Mouse (Mus musculus) hindbrain, embryonic 10.5 days (tissue): ENCODE data around the gene Dgkg. TPM values are rescaled to one million over a fixed set of nuclear protein-coding genes. Genes with fewer than 3 reads are reported as not detected.
A peak's percentile ranks its signal among the peaks of the same experiment; 100 is the strongest.

Experiments
- DNase-seq: peaks from one replicate; pipeline ENCODE4 v3.0.0-alpha.2; 2017; ENCODE audit warnings: low spot score
- H3K27ac ChIP-seq: fragments of 300-500 bp; sonication (generic); 2 replicates; pipeline ENCODE4 v1.5.1; 2016; ENCODE audit warnings: mild to moderate bottlenecking, moderate library complexity
- H3K27me3 ChIP-seq: fragments of 300-500 bp; sonication (generic); 2 replicates; pipeline ENCODE4 v1.6.1; 2016; ENCODE audit warnings: mild to moderate bottlenecking; ENCODE audit not compliant: poor library complexity, insufficient read depth, severe bottlenecking
- H3K36me3 ChIP-seq: fragments of 300-500 bp; sonication (generic); 2 replicates; pipeline ENCODE4 v1.6.1; 2016; ENCODE audit warnings: mild to moderate bottlenecking, moderate library complexity
- H3K4me1 ChIP-seq: fragments of 300-500 bp; sonication (generic); replicated peaks from 2 replicates; pipeline ENCODE4 v1.6.1; 2016; ENCODE audit warnings: mild to moderate bottlenecking
- H3K4me3 ChIP-seq: fragments of 300-500 bp; sonication (generic); 2 replicates; pipeline ENCODE4 v1.5.1; 2016; ENCODE audit warnings: mild to moderate bottlenecking, moderate library complexity
- H3K9me3 ChIP-seq: fragments of 300-500 bp; sonication (generic); 2 replicates; pipeline ENCODE4 v1.6.1; 2016; ENCODE audit warnings: mild to moderate bottlenecking, moderate library complexity
- WGBS: fragments of 180-500 bp; shearing (Covaris S2); methylation state at CpG from one replicate; pipeline ENCODE4 v1.1.7; 2016; 5-methylcytosine and 5-hydroxymethylcytosine counted together
- polyA plus RNA-seq: library from polyadenylated mRNA; unstranded; fragments of >200 nt; fragmentation: Nextera tagmentation; extraction: Ambion mirVana; gene quantifications from 2 replicates; pipeline ENCODE4 v1.2.1, GENCODE M21; 2016

Gene Dgkg
- polyA plus RNA-seq: 0.14 and 0.20 TPM in 2 replicates

DNA sequence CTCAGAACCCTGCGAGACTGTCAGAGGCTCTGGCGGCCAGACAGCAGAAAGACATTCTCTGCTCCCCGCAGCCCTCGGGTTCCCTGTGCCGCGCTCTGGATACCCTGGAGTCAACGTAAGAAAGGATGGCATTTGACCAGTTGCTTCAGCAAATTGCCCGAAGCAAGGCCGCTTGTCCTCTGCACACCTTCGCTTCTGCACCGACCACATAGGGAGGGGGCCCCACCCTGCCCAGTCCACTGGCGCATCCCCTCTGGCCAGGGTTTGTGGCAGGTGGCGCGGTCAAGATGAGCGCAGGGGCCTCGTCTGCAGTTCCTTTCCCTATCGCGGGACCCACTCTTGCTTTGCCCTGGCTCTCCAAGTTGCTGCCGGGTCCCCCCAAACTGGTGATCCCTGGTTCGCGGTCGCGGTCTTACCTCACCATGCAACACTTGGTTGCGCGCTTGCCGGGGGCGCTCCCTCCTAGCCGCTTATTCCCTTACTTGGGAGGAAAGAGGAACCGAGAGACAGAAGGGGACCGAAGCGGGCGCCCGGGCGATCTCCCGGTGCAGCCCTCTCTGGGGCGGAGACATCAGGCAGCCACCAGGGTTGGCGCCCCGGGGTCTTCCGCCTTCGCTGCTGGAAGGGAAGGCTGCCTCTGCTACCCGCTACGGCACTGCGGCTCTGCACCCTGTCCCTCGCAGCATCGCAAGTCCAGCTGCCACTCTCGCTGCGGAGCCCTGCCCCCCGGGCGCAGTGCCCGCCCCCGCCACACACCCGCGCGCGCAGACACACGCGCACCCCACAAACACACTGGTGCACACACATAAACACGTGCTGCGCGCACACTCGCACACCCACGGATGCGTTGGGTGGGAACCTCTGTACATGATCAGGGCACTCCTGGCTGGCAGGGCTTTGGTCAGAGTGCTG, at the start of gene Dgkg:
Gene Dgkg, minus strand, starts transcription at position 689 of the 912 bp plus-strand sequence.
- H3K27me3 ChIP-seq: peaks cover 64% of the 10 kb centered on the region

GRCm38 (mm10) chr16:22704946-22705345, 47.9 kb upstream of the Dgkg start:
- H3K4me3 ChIP-seq: no peak overlapping the region
- 53% methylated on average over 6 of the region's 6 CpGs for WGBS
- H3K36me3 ChIP-seq: no peaks in the 10 kb centered on the region
- H3K27ac ChIP-seq: no peak overlapping the region
- no peaks in the 10 kb centered on the region for H3K27me3 ChIP-seq
- H3K4me1 ChIP-seq: 0 out of 2 replicates have a peak, but pooled peaks cover 3% of the 10 kb centered on the region
- DNase-seq: no peak
- no peaks in the 10 kb centered on the region for H3K9me3 ChIP-seq

More for the DNA sequence above, at the start of gene Dgkg:
- Histone ChIP-seq H3K36me3 (no peaks in the 10 kb centered on the region), H3K27ac (0 out of 2 replicates have a peak within 1 kb of the TSS, but pooled peaks have one; percentile 5), H3K9me3 (no peaks in the 10 kb centered on the region), H3K4me3 (peak within 1 kb of the TSS; percentile 62), H3K4me1 (peaks cover 17% of the 10 kb centered on the region)
- DNase-seq: peak; percentile 42
- 1% methylated on average over 63 of the region's 63 CpGs for WGBS

GRCm38 (mm10) chr16:22704136-22704535, 47.1 kb upstream of the Dgkg start:
- Histone ChIP-seq H3K4me3 (no peak overlapping the region), H3K27ac (no peak overlapping the region), H3K27me3 (no peaks in the 10 kb centered on the region), H3K9me3 (no peaks in the 10 kb centered on the region), H3K36me3 (no peaks in the 10 kb centered on the region), H3K4me1 (0 out of 2 replicates have a peak, but pooled peaks cover 3% of the 10 kb centered on the region)
- DNase-seq: no peak
- 88% methylated on average over 5 of the region's 5 CpGs for WGBS

DNA sequence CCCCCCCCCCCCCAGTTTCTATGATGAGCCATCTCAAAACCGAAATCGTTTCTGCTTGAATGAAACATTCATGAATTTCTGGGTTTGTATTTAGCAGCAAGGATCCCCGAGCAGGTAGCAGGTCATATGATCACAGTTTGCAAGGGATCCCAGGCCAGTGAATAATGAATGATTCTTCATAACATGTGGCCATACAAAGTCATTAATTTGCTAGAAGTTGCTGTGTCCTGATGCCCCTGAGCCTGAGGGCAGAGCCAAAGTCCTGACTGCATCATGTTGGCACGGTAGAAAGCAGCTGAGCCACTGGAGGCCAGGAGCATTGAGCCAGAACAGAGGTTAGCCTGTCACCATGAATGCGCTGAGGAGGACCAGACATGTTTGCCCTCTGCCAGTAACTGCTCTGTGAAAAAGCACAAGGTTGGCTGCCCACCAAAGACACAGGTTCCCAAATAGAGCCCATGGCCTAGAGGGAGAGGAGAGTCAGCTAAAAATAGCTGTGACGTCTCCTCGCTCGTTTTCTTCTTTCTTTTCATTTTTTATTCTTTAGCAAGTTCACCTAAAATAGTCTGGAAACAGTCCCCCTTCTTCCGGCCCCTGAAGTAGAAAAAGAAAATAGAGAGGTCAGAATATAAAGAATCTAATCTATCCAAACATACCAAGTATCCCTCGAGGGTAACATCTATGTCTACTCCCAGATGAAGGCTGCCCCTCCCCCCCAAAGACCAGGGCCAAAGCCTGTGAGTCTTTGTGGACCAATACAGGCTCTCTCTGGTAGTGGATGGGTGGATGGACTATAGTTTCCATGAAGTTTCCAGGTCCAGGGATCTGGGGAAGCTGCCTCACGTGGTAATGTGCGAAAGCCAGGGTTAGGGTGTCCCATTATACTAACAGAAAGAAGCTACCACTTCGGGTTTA, 42.1 kb upstream of the Dgkg start:
- WGBS: 81% methylated on average over 13 of the region's 13 CpGs

GRCm38 (mm10) chr16:22698101-22698500, 41.1 kb upstream of the Dgkg start:
- H3K27me3 ChIP-seq: no peaks in the 10 kb centered on the region

More for the DNA sequence above, 42.1 kb upstream of the Dgkg start:
- no peak overlapping the region for H3K4me3 ChIP-seq
- no peaks in the 10 kb centered on the region for H3K36me3 ChIP-seq
- no peaks in the 10 kb centered on the region for H3K9me3 ChIP-seq
- no peak overlapping the region for H3K27ac ChIP-seq
- H3K4me1 ChIP-seq: 0 out of 2 replicates have a peak, but pooled peaks cover 3% of the 10 kb centered on the region
- H3K27me3 ChIP-seq: no peaks in the 10 kb centered on the region
- no peak for DNase-seq

GRCm38 (mm10) chr16:22689622-22690021, 32.6 kb upstream of the Dgkg start:
- H3K9me3 ChIP-seq: no peaks in the 10 kb centered on the region
- no peak overlapping the region for H3K4me3 ChIP-seq
- WGBS: 87% methylated on average over 2 of the region's 2 CpGs
- DNase-seq: no peak
- H3K36me3 ChIP-seq: no peaks in the 10 kb centered on the region
- H3K27ac ChIP-seq: no peak overlapping the region
- H3K4me1 ChIP-seq: no peaks in the 10 kb centered on the region
- no peaks in the 10 kb centered on the region for H3K27me3 ChIP-seq

More at GRCm38 (mm10) chr16:22698101-22698500, 41.1 kb upstream of the Dgkg start:
- no peaks in the 10 kb centered on the region for H3K9me3 ChIP-seq
- no peak for DNase-seq
- 0 out of 2 replicates have a peak, but pooled peaks cover 3% of the 10 kb centered on the region for H3K4me1 ChIP-seq
- no peak overlapping the region for H3K4me3 ChIP-seq
- 90% methylated on average over 8 of the region's 8 CpGs for WGBS
- no peaks in the 10 kb centered on the region for H3K36me3 ChIP-seq
- no peak overlapping the region for H3K27ac ChIP-seq

DNA sequence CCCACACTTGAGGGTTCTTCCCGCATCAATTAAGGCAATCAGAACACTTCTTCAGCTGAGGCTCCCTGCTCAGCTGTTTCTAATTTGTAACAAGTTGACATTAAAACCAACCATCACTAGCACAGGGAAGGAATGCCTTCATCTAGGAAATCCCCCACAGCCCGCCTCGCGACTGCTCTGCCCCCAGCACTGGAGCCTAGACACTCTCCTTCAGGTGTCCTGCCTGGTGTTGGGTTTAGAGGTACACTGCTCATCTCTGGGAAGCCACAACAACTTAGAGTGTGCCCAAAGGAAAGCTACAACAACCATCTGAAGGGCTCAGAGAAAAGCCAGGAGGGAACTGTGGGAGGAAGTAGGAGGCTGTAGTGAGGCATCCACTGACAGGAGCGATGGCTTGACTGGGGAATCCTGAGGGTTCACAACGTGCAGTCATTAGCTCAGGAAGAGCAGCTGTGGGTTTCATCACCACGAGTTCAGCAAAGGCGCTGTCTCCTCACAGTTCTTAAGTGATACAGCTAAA, 30.8 kb upstream of the Dgkg start:
- Histone ChIP-seq H3K36me3 (no peaks in the 10 kb centered on the region), H3K9me3 (no peaks in the 10 kb centered on the region), H3K4me3 (no peak overlapping the region), H3K27me3 (no peaks in the 10 kb centered on the region), H3K4me1 (no peaks in the 10 kb centered on the region), H3K27ac (no peak overlapping the region)
- 65% methylated on average over 8 of the region's 8 CpGs for WGBS
- DNase-seq: no peak

DNA sequence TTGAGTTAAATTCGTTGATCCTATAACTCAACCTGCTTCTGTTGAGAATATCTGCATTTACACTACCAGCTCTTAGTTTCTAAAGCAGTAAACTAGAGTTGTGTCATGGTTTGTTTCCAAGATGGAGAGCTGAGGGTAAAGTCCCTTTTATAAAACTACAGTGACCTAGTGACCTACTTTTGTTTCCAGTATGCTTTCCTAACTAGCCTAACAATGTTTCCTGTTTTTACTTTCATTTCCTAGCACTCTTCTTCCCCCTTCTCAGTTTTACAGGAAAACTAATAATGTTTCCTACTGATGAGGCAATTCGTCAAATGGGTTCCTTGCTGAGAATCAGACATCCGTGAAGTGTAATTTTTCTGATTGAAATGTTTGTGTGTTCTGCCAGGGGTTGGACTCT, 26.6 kb upstream of the Dgkg start:
- DNase-seq: no peak
- H3K9me3 ChIP-seq: no peaks in the 10 kb centered on the region
- H3K27me3 ChIP-seq: no peaks in the 10 kb centered on the region
- no peaks in the 10 kb centered on the region for H3K36me3 ChIP-seq
- no peak overlapping the region for H3K4me3 ChIP-seq
- H3K27ac ChIP-seq: no peak overlapping the region
- H3K4me1 ChIP-seq: no peaks in the 10 kb centered on the region
- WGBS: 89% methylated on average over 3 of the region's 3 CpGs

GRCm38 (mm10) chr16:22682727-22683126, 25.7 kb upstream of the Dgkg start:
- Histone ChIP-seq H3K9me3 (no peaks in the 10 kb centered on the region), H3K27ac (no peak overlapping the region), H3K4me1 (no peaks in the 10 kb centered on the region), H3K4me3 (no peak overlapping the region), H3K36me3 (no peaks in the 10 kb centered on the region), H3K27me3 (no peaks in the 10 kb centered on the region)
- DNase-seq: no peak

DNA sequence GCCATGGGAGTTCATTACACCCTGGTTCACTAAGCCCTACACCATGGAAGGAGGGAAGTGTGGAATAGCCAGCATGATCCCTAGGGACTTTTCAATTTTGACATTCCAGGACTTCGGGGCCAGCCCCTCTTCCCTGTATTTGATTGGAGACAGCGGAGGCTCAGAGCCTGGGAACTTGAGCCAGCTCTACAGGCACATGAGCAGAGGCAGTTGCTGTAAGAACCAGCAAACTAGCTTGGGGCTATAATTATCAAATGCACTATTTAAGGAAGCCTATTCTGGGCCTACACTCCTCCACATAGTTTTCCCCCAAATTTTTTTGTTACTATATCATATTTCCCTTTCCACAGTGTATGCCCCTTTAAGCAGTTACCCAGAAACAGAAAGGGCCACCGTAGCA, 22.6 kb upstream of the Dgkg start:
- 78% methylated on average over 3 of the region's 3 CpGs for WGBS
- H3K4me1 ChIP-seq: no peaks in the 10 kb centered on the region
- no peaks in the 10 kb centered on the region for H3K9me3 ChIP-seq
- H3K36me3 ChIP-seq: no peaks in the 10 kb centered on the region
- DNase-seq: no peak
- no peaks in the 10 kb centered on the region for H3K27me3 ChIP-seq
- H3K27ac ChIP-seq: no peak overlapping the region
- no peak overlapping the region for H3K4me3 ChIP-seq

DNA sequence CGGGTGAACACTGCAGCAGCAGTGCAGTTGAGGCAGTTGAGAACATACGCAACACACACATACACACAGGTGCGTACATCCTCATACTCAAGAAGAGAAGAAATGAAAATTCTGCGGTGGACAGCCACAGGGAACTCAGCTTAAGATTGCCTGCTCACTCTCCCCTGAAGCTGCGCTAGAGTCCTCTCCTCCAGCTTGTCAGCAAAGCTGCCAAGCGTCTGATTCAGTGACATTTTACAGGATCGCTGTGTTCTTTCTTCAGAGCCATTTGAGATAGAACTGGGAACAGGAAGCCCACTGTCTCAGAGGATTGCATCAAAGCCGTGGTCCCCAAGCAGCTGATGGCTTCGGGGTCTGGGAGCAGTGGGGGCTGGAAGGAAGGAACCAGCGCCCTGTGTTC, 17.6 kb upstream of the Dgkg start:
- Histone ChIP-seq H3K36me3 (no peaks in the 10 kb centered on the region), H3K27ac (no peak overlapping the region), H3K27me3 (no peaks in the 10 kb centered on the region), H3K4me3 (no peak overlapping the region), H3K4me1 (no peaks in the 10 kb centered on the region), H3K9me3 (no peaks in the 10 kb centered on the region)
- 89% methylated on average over 10 of the region's 10 CpGs for WGBS
- no peak for DNase-seq

- H3K27me3 ChIP-seq: no peaks in the 10 kb centered on the region
- H3K9me3 ChIP-seq: no peaks in the 10 kb centered on the region
- no peak for DNase-seq
- 78% methylated on average over 4 of the region's 4 CpGs for WGBS
- H3K4me1 ChIP-seq: no peaks in the 10 kb centered on the region
- no peaks in the 10 kb centered on the region for H3K36me3 ChIP-seq
- H3K4me3 ChIP-seq: no peak overlapping the region
- H3K27ac ChIP-seq: no peak overlapping the region
Observed at GRCm38 (mm10) chr16:22674164-22674563, 17.1 kb upstream of the Dgkg start.
